Mouse (Mus musculus) testis, postnatal 10 days (tissue): ENCODE measurements around the gene Ampd1.

Experiments
- DNase-seq: peaks from one replicate; pipeline ENCODE4 v3.0.0; 2021; ENCODE audit warnings: low spot score

Gene Ampd1

DNA sequence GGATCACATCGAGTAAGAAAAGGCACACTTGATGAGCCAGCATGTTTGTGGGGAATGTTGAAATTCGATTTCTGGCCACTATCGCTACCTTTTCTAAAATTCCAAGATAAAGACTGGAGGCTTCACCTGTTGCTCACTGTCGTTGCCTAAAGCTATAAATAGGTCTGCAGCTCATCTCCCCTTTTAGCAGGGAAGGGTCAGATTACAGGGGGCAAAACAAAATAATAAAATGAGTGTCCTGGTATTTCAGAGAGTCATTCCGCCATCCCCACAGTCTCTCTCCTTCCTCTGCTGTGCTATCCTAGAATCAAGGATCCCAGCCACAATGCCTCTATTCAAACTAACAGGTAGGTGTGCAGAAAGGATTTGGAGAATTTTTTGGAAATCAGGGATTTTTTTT lies at the start of gene Ampd1:
Gene Ampd1 (plus strand): TSS at position 244 of the 400 bp plus-strand sequence.
- DNase-seq: no peak

DNA sequence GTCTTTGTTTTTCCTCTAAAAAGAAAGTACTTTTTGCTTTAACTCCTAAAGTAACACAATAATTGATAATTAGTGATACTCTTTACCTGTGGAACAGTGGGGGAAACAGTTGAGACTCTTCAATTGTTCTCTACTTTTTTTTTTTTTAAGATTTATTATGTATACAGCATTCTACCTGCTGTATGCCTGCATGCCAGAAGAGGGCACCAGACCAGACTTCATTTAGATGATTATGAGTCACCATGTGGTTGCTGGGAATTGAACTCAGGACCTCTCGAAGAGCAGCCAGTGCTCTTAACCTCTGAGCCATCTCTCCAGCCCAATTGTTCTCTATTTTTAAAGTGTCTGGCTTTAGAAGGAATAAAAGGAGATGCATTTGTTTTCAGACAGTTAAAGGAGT lies 47.6 kb upstream of the Ampd1 start:
- no peak for DNase-seq

DNA sequence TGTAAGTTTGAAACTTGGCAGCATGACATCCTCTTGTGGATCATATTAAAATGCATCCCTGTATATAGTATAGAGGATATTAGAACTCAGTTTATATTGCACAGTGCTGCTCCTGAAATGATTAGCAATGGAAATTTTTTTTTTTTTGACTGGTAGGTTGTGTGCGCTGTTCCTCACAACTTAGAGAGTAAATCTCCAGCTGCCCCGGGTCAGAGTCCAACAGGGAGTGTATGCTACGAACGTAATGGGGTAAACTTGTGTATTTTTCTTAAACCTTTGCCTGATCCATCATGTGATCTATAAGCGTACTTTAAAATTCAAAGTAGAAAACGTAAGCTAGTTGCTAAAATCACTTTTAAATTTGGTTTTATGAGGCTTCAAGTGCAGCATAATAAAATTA lies 33.5 kb upstream of the Ampd1 start:
- no peak for DNase-seq

- DNase-seq: no peak
Measured at GRCm38 (mm10) chr3:103040861-103041379, 32.9 kb upstream of the Ampd1 start.

- DNase-seq: no peak
Measured at GRCm38 (mm10) chr3:103056016-103056595, 17.7 kb upstream of the Ampd1 start.

GRCm38 (mm10) chr3:103057752-103058151 lies 16.1 kb upstream of the Ampd1 start:
- DNase-seq: peak; percentile 50

GRCm38 (mm10) chr3:103058207-103059157 lies 15.3 kb upstream of the Ampd1 start, which contains the start of gene Nras:
Gene Nras (plus strand): TSS chr3:103058285.
- peak; percentile 99 for DNase-seq

DNA sequence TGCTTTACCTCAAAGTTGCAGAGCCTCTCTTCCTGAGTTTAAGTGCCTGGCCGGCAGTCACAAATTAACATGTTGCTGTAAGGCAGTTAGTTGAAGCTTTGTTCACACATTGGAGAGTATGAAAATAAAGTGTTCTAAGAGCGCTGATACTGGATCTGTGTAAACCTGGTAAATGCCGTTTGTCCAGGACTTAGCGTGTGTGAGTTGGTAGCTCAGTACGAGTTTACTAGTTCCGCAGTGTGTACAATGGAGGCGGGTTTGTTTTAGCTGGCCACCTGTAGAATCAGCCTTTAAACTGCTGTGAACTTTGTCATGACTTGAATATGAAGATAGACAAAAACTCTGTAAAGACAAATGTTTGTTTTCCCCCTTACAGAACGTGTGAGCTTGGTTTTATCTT lies 6.9 kb upstream of the Ampd1 start:
- DNase-seq: no peak

- no peak for DNase-seq
Measured at GRCm38 (mm10) chr3:103068971-103069370, 4.8 kb upstream of the Ampd1 start.

- DNase-seq: no peak
Measured at GRCm38 (mm10) chr3:103075871-103076270, 2.1 kb downstream of the Ampd1 start.

DNA sequence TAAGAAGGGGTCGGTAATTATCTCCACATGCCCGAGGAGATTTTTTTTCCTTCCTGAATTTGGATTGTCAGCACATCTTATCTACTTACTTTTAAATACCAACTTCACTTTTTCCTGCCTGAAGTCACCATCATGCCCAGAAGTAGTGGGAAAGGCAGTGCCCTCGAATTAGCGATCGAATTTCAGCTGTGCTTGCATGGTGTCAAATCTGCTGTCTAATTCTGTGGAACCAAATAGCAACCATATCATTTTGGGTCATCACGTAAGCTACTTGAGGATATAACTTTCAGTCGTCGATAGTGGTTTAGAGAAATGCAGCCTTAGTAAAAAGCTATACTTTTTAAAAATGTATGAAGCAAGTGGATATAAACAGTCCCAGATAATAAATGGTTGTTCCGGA lies 2.7 kb downstream of the Ampd1 start:
- no peak for DNase-seq

DNA sequence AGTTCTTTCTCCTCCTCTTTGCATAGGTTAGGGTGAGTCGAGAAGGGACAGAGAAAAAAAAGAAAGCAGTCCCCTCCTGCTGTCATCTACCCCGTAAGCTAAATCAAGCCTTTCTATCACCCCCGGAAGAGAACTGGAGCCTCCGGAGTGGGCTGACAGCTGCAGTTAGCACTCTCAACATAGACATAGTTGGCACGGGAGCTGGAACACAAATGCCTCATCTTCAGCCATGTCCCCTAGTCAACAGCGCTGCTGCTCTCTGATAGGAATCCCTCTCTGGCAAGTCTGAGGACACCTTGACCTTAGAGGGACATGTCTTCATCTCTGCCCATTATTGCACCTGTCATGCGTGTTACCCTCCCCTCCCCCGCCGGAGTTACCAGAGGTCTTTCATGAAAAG lies 5.5 kb downstream of the Ampd1 start:
- DNase-seq: no peak

GRCm38 (mm10) chr3:103081051-103081450 lies 7.2 kb downstream of the Ampd1 start:
- no peak for DNase-seq

- no peak for DNase-seq
Measured at GRCm38 (mm10) chr3:103081861-103082453, 8.1 kb downstream of the Ampd1 start.

GRCm38 (mm10) chr3:103082761-103083160 lies 8.9 kb downstream of the Ampd1 start:
- no peak for DNase-seq

DNA sequence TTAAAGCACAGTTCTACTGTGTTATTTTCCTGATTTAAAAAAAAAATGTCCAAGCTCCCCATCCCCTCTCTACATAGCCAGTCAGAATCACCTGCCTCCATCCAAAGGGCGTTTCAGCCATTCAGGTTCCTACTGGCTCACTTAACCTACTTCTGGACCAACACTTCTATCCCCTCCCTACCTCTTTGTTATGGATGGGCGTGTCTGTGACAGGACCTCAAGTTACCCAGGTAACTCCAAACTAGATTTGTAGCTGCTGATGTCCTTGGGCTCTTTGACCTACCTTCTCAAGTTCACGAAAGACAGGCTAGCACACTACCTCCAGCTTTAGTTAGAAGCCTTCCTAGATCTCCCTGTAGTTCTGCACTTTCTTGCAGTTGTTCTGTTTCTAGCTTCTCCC lies 12.2 kb downstream of the Ampd1 start:
- no peak for DNase-seq

DNA sequence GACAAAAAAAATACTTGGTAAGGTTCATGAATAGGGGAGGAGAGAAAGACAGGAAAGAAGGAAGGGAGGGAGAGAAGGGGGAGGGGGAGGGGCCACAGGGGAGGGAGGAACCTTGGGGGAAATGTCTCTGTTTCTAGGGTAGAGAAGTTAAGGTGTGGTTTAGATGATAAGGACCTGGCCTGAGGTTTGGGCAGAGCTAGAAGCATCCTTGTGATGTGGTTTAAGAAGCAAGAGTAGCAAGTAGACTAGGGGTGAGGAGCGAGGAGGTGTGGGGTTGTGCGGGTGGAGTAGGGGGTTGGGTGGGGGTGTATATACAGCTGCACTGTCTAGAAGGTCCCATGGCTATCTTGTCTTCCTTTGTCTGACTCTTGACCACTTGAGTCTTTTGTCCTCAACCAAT lies 17.9 kb downstream of the Ampd1 start:
- DNase-seq: no peak

DNA sequence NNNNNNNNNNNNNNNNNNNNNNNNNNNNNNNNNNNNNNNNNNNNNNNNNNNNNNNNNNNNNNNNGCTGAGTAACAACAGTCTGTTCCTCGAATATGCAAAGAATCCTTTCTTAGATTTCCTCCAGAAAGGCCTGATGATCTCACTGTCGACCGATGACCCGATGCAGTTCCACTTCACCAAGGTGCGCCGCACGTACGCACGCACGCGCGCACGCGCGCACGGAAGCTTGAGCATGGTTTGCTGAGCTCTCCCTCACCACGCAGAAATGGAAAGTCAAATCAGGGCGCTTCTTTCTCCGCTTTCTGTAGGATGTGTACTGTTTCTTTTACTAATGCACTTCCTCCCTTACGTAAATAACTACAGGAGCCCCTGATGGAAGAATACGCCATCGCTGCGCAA lies 24.8 kb downstream of the Ampd1 start:
- no peak for DNase-seq

DNA sequence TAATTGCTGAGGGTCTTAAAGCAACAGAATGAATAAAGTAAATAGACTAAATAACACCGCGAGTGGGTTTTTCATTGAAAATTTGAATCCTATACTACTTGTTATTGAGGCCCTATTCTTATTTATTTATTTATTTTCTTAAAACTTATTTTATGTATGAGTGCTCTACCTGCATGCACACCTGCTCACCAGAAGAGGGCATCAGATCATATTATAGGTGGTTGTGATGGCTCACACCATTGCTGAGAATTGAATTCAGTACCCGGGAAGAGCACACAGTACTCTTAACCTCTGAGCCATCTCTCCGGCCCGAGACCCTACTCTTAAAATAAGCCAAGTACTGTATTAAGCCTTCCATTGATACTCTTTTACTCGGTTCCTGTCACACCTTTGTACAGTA lies 25.9 kb downstream of the Ampd1 start:
- no peak for DNase-seq

DNA sequence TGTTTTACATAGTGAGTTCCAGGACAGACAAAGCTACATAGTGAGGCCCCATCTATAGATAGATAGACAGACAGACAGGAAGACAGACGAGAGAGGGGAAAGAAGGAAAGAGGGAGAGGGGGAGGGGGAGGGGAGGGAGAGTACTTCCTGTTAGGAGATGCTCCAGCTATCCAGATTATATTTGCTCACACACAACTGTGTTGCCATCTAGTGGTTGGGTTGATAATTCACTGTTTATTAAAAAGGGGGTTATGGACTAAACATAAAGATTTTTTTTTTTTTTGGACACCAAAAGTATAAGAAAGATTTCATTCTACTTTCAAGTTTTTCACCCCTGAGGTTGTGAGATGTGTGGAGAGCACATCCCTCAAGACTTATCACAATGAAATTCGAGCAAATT lies 26.9 kb downstream of the Ampd1 start:
- DNase-seq: no peak

DNA sequence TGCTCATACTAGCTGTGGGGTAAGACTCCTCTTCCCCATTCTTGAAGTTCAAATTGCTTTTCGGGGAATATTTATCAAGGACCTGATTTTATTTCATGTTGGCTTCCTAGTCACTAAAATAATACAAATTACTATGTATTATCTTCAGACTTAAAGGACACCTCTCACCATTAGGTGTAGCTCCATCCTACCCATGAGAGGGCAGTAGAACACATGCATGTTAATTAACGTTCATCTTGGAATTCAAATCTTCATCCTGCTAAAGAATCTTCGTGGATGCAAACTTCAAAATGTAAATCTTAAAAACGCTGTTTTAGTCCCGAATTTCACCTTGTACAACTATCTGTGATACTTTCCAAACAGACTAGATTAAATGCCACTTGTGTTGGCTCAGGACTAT lies 27.4 kb downstream of the Ampd1 start:
- DNase-seq: no peak

DNA sequence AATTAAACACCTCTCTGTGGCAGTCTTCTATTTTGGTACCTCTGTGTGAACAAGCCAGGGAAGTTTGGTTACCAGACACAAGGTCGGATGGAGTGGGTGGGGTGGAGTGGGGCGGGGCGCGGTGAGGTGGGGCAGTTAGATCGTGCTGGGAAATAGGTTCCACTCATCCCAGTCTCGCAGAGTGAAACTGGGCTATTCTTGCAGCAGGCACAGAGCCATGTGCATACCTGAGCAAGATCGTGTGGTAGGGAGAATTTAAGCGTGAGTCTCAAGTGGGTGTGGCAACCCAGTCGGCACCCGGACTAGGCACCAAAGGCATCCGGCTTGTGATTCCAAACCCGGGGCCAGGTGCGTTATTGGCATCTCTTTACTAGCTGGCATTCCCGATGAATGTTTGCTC lies 28.1 kb downstream of the Ampd1 start:
- DNase-seq: no peak
